Mouse (Mus musculus): Measurements from ENCODE around the gene Trap1. TPM values are rescaled to one million over a fixed set of nuclear protein-coding genes. Genes with fewer than 3 reads are reported as not detected.
"Not testable (repeated sequence)": the region's sequence is repeated elsewhere in the genome, so short reads cannot be mapped to it uniquely, and the experiment has no call there.

The Trap1 gene
- polyA plus RNA-seq, 1 experiment from 2014 or later = 54.3 TPM

GRCm38 (mm10) chr16:4031441-4032274 is 46.0 kb downstream of the Trap1 start:
- H3K36me3 ChIP-seq (ENCODE audit: control insufficient read depth, insufficient read depth, low read length) = no peaks in the 10 kb centered on the region; the same call in 1 of the 2 replicates
- H3K9me3 ChIP-seq (ENCODE audit: control insufficient read depth, low read length) = no peaks in the 10 kb centered on the region
- no peak overlapping the region for H3K9ac ChIP-seq (replicated peaks; ENCODE audit: low read depth, low read length)
- ATAC-seq (ENCODE audit: low read depth) = no peak
- no peak overlapping the region for H3K27ac ChIP-seq (ENCODE audit: low read depth, low read length)
- H3K4me1 ChIP-seq (ENCODE audit: control insufficient read depth, insufficient read depth, low read length) = no peaks in the 10 kb centered on the region
- H3K27me3 ChIP-seq (ENCODE audit: control insufficient read depth, insufficient read depth, low read length) = no peaks in the 10 kb centered on the region
- WGBS = 83% methylated on average over 4 of the region's 6 CpGs
- H3K4me3 ChIP-seq (ENCODE audit: low read depth, low read length) = no peak overlapping the region
- H3K4me2 ChIP-seq (ENCODE audit: low read depth, low read length) = no peak overlapping the region

GRCm38 (mm10) chr16:4030501-4030900 is 47.1 kb downstream of the Trap1 start:
- no peaks in the 10 kb centered on the region for H3K36me3 ChIP-seq (ENCODE audit: control insufficient read depth, insufficient read depth, low read length)
- H3K27me3 ChIP-seq (ENCODE audit: control insufficient read depth, insufficient read depth, low read length) = no peaks in the 10 kb centered on the region
- no peak for ATAC-seq (ENCODE audit: low read depth)
- no peak overlapping the region for H3K9ac ChIP-seq (replicated peaks; ENCODE audit: low read depth, low read length)
- no peaks in the 10 kb centered on the region for H3K4me1 ChIP-seq (ENCODE audit: control insufficient read depth, insufficient read depth, low read length)
- no peak overlapping the region for H3K4me2 ChIP-seq (ENCODE audit: low read depth, low read length)
- H3K9me3 ChIP-seq (ENCODE audit: control insufficient read depth, low read length) = no peaks in the 10 kb centered on the region
- no peak overlapping the region for H3K27ac ChIP-seq (ENCODE audit: low read depth, low read length)
- no peak overlapping the region for H3K4me3 ChIP-seq (ENCODE audit: low read depth, low read length)
- WGBS = over 99% methylated on average over 10 of the region's 10 CpGs

GRCm38 (mm10) chr16:4029371-4029841 is 48.2 kb downstream of the Trap1 start:
- no peaks in the 10 kb centered on the region for H3K27me3 ChIP-seq (ENCODE audit: control insufficient read depth, insufficient read depth, low read length)
- no peak overlapping the region for H3K27ac ChIP-seq (ENCODE audit: low read depth, low read length)
- H3K4me1 ChIP-seq (ENCODE audit: control insufficient read depth, insufficient read depth, low read length) = no peaks in the 10 kb centered on the region
- H3K9ac ChIP-seq (replicated peaks; ENCODE audit: low read depth, low read length) = no peak overlapping the region
- H3K4me3 ChIP-seq (ENCODE audit: low read depth, low read length) = no peak overlapping the region
- no peaks in the 10 kb centered on the region for H3K9me3 ChIP-seq (ENCODE audit: control insufficient read depth, low read length)
- ATAC-seq (ENCODE audit: low read depth) = no peak
- no peak overlapping the region for H3K4me2 ChIP-seq (ENCODE audit: low read depth, low read length)
- 83% methylated on average over 5 of the region's 5 CpGs for WGBS
- no peaks in the 10 kb centered on the region for H3K36me3 ChIP-seq (ENCODE audit: control insufficient read depth, insufficient read depth, low read length)

- WGBS = 92% methylated on average over 3 of the region's 3 CpGs
- no peak for ATAC-seq (ENCODE audit: low read depth)
- no peaks in the 10 kb centered on the region for H3K27me3 ChIP-seq (ENCODE audit: control insufficient read depth, insufficient read depth, low read length)
Measured at GRCm38 (mm10) chr16:4027211-4027610, 50.4 kb downstream of the Trap1 start.

DNA sequence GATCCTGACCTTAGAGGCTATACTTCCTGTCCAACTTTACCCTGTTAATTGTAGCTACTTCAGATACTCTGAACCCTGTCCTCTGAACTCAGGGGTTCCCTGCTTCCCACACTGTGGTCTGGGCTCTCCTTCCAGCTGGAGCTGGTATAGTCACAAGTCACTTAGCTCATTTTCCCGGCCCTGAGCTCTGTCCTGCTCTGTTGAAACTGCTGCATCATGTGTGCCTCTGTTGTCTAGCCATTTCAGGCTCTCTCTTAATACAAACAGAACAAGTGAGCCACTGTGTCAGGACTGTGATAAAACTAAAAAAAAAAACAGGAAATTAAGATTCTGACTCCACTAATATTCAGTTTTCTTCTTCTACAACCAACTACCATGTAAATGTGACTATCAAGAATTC is 51.0 kb downstream of the Trap1 start:
- ATAC-seq (ENCODE audit: low read depth) = no peak
- no peak overlapping the region for H3K4me3 ChIP-seq (ENCODE audit: low read depth, low read length)
- no peaks in the 10 kb centered on the region for H3K36me3 ChIP-seq (ENCODE audit: control insufficient read depth, insufficient read depth, low read length)
- no peaks in the 10 kb centered on the region for H3K27me3 ChIP-seq (ENCODE audit: control insufficient read depth, insufficient read depth, low read length)
- H3K9me3 ChIP-seq (ENCODE audit: control insufficient read depth, low read length) = no peaks in the 10 kb centered on the region
- H3K4me2 ChIP-seq (ENCODE audit: low read depth, low read length) = no peak overlapping the region
- no peak overlapping the region for H3K27ac ChIP-seq (ENCODE audit: low read depth, low read length)
- no peak overlapping the region for H3K9ac ChIP-seq (replicated peaks; ENCODE audit: low read depth, low read length)
- WGBS = 83% methylated on average over 1 of the region's 1 CpGs
- no peaks in the 10 kb centered on the region for H3K4me1 ChIP-seq (ENCODE audit: control insufficient read depth, insufficient read depth, low read length)

More at GRCm38 (mm10) chr16:4027211-4027610, 50.4 kb downstream of the Trap1 start:
- H3K27ac ChIP-seq (ENCODE audit: low read depth, low read length) = no peak overlapping the region
- no peak overlapping the region for H3K4me3 ChIP-seq (ENCODE audit: low read depth, low read length)
- no peaks in the 10 kb centered on the region for H3K9me3 ChIP-seq (ENCODE audit: control insufficient read depth, low read length)
- no peaks in the 10 kb centered on the region for H3K36me3 ChIP-seq (ENCODE audit: control insufficient read depth, insufficient read depth, low read length)
- no peaks in the 10 kb centered on the region for H3K4me1 ChIP-seq (ENCODE audit: control insufficient read depth, insufficient read depth, low read length)
- H3K4me2 ChIP-seq (ENCODE audit: low read depth, low read length) = no peak overlapping the region
- no peak overlapping the region for H3K9ac ChIP-seq (replicated peaks; ENCODE audit: low read depth, low read length)

DNA sequence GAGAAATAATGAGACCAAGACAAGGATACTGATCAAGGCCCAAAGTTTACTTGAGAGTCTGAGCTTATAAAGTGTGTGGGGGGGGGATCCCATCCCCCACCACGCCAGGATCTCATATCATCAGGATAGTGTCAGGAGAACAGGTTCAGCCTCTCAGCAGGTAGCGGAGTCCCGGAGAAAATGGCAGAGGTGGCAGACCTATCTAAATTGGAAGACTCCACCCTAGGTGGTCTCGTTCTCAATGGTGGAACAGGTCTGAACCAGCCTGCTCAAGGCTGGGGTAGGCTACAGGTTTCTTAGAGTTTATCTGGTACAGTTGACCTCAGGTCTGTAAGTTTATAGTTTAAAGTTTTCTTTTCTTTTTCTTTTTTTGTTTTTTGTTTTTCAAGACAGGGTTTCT is 54.9 kb downstream of the Trap1 start:
- no peak for ATAC-seq (ENCODE audit: low read depth)
- Histone ChIP-seq H3K27ac (ENCODE audit: low read depth, low read length) (no peak overlapping the region), H3K36me3 (ENCODE audit: control insufficient read depth, insufficient read depth, low read length) (no peaks in the 10 kb centered on the region), H3K4me1 (ENCODE audit: control insufficient read depth, insufficient read depth, low read length) (no peaks in the 10 kb centered on the region), H3K4me2 (ENCODE audit: low read depth, low read length) (no peak overlapping the region), H3K9me3 (ENCODE audit: control insufficient read depth, low read length) (no peaks in the 10 kb centered on the region), H3K9ac (replicated peaks; ENCODE audit: low read depth, low read length) (no peak overlapping the region), H3K27me3 (ENCODE audit: control insufficient read depth, insufficient read depth, low read length) (no peaks in the 10 kb centered on the region), H3K4me3 (ENCODE audit: low read depth, low read length) (no peak overlapping the region)
- 80% methylated on average over 4 of the region's 4 CpGs for WGBS

DNA sequence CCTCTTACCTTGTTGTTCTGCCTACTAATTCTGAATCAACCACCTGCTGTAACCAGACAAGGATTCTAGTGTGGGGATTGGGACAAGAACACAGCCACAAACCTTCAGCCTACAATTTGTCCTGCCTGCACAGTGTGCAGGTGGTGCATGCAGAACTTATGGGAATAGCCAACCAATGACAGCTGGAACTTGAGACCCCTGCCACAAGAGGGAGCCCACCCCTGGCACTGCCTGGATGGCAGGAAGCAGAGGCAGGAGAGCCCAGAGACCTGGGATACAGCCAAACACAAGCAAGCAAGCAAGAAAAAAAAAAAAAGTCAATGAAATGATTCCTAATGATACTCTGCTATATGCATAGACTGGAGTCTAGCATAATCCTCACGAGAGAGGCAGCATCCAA is 56.4 kb downstream of the Trap1 start:
- no peak overlapping the region for H3K4me3 ChIP-seq (ENCODE audit: low read depth, low read length)
- no peak overlapping the region for H3K27ac ChIP-seq (ENCODE audit: low read depth, low read length)
- no peak overlapping the region for H3K9ac ChIP-seq (replicated peaks; ENCODE audit: low read depth, low read length)
- H3K27me3 ChIP-seq (ENCODE audit: control insufficient read depth, insufficient read depth, low read length) = no peaks in the 10 kb centered on the region
- 88% methylated on average over 1 of the region's 1 CpGs for WGBS
- no peaks in the 10 kb centered on the region for H3K9me3 ChIP-seq (ENCODE audit: control insufficient read depth, low read length)
- no peaks in the 10 kb centered on the region for H3K36me3 ChIP-seq (ENCODE audit: control insufficient read depth, insufficient read depth, low read length)
- no peak for ATAC-seq (ENCODE audit: low read depth)
- no peak overlapping the region for H3K4me2 ChIP-seq (ENCODE audit: low read depth, low read length)
- H3K4me1 ChIP-seq (ENCODE audit: control insufficient read depth, insufficient read depth, low read length) = no peaks in the 10 kb centered on the region

GRCm38 (mm10) chr16:4017466-4017865 is 60.2 kb downstream of the Trap1 start:
- H3K27me3 ChIP-seq (ENCODE audit: control insufficient read depth, insufficient read depth, low read length); ATAC-seq (ENCODE audit: low read depth); H3K9me3 ChIP-seq (ENCODE audit: control insufficient read depth, low read length); H3K4me2 ChIP-seq (ENCODE audit: low read depth, low read length); H3K4me3 ChIP-seq (ENCODE audit: low read depth, low read length); H3K4me1 ChIP-seq (ENCODE audit: control insufficient read depth, insufficient read depth, low read length); H3K9ac ChIP-seq (replicated peaks; ENCODE audit: low read depth, low read length); H3K36me3 ChIP-seq (ENCODE audit: control insufficient read depth, insufficient read depth, low read length); H3K27ac ChIP-seq (ENCODE audit: low read depth, low read length): not testable (repeated sequence)
- 78% methylated on average over 6 of the region's 6 CpGs for WGBS

DNA sequence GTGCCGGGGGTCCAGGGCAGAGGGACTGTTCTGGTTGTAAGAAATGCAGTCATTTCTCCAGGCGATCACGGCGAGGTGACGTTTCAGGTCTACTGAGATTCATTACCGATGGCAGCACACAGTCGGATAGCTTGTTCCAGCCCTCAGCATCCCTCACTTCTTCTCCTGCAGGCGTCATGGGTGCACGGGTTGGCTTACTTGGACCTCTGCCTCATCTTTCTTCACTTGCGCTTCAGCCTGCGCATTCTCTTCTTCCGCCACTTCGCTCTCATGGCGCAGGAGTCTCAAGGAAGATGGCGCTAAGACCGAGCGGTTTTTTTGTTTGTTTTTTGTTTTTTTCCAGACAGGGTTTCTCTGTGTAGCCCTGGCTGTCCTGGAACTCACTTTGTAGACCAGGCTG is 60.8 kb downstream of the Trap1 start:
- not testable (repeated sequence) for H3K9me3 ChIP-seq (ENCODE audit: control insufficient read depth, low read length); H3K27me3 ChIP-seq (ENCODE audit: control insufficient read depth, insufficient read depth, low read length); ATAC-seq (ENCODE audit: low read depth); H3K27ac ChIP-seq (ENCODE audit: low read depth, low read length); H3K4me2 ChIP-seq (ENCODE audit: low read depth, low read length); H3K4me3 ChIP-seq (ENCODE audit: low read depth, low read length); H3K4me1 ChIP-seq (ENCODE audit: control insufficient read depth, insufficient read depth, low read length); H3K9ac ChIP-seq (replicated peaks; ENCODE audit: low read depth, low read length); H3K36me3 ChIP-seq (ENCODE audit: control insufficient read depth, insufficient read depth, low read length)
- 82% methylated on average over 17 of the region's 17 CpGs for WGBS
